Mouse (Mus musculus): ENCODE data around the gene Rnf114.

- no peak for TF ChIP-seq ZNF384 (IDR thresholded peaks at IDR 0.05; ENCODE audit: low read depth, low read length)
- TF ChIP-seq HCFC1 (IDR thresholded peaks at IDR 0.05; ENCODE audit: borderline replicate concordance, insufficient read depth, low read length), result no peak
- TF ChIP-seq CHD2 (IDR thresholded peaks at IDR 0.05; ENCODE audit: low read depth, low read length), result no peak
- TF ChIP-seq ZC3H11A (IDR thresholded peaks at IDR 0.05; ENCODE audit: borderline replicate concordance, low read depth, low read length), result no peak
- no peak for TF ChIP-seq MAFK (IDR thresholded peaks at IDR 0.05; ENCODE audit: insufficient read depth, low read depth, low read length)
These were observed 44.8 kb upstream of the Rnf114 start for GRCm38 (mm10) chr2:167447629-167448028.

Data from ES-E14 (cell line).